Mouse (Mus musculus) kidney, postnatal 4 days (tissue): Measurements from ENCODE around the gene Magohb.
"Not testable (repeated sequence)": the region's sequence is repeated elsewhere in the genome, so short reads cannot be mapped to it uniquely, and the experiment has no call there.

Experiments
- DNase-seq, 2 experiments: peaks; one replicate each; pipeline ENCODE4 v3.0.0; 2021; ENCODE audit warnings: mixed read lengths in 2 of 2

The Magohb gene

DNA sequence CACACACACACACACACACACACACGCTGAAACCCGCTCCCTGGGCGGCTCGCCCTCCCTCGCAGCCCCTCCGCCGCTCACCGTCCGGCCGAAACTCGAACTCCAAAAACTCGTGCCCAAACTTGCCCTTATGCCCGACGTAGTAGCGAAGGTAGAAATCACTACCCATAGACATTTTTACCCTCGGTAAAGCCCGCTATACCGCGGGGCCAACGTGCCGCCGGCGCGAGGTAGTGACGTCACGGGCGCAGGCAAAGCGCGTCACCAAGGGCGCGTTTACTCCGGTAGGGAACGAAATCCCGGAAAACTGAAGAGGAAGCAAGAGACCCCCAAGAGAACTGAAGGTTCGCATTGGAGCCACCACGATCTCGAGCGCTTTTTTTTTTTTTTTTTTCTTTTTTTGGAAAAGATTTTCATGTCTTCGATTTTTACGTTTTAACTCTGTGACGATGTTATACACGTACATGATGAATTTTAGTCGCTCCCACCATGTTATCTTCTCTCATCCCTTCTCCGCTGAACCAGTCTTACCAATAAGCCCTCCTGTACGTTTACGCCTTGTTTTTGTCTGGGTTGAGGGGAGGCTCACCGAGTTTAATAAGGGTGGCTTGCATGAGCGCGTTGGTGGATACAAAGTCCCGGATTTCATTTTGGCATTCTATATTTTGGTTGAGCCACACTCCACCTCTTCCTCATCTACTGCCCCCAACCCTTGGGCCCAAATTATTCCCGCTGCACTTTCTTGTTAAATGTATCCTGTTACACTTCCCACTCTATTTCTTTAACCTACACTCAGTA, at the start of gene Magohb:
Magohb (minus strand) TSS at position 254 of the 798 bp plus-strand sequence.
- DNase-seq, result peak; percentile 94 to 95

DNA sequence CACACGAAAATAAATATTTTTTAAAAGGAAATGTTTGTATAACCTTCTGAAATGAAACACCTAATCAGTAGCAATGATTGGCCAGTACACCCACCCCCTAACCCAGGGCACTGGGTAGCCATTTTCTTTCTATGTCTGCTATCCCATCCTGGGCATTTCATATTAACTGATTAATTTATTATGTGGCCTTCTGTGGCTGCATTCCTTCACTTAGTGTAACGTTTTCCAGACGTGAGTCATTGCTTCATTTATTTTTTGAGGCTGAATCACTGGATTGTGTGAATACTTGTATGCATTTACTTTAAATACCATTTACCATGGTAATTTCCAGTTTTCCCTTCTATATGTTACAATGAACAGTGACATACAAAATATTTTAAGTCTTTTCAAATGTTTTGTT, 47.0 kb upstream of the Magohb start:
- DNase-seq, result no peak

DNA sequence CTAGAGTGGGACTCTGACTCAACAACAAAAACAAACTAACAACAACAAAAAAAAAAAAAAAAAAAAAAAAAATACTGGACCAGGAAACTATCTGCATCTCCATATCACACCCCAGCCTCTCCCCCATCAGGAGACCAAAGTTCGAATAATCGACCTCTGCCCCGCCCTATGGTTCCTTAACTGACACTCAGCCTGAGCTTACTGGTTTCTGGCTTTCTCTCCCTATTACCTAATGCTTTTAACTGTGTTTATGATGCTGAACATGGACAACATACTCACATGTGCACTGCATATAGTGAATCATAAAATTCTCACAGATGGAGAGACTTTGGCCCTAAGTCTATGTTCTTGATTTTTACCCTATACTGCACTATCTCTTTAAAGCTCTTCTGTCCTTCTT, 46.3 kb upstream of the Magohb start:
- DNase-seq, result no peak

DNA sequence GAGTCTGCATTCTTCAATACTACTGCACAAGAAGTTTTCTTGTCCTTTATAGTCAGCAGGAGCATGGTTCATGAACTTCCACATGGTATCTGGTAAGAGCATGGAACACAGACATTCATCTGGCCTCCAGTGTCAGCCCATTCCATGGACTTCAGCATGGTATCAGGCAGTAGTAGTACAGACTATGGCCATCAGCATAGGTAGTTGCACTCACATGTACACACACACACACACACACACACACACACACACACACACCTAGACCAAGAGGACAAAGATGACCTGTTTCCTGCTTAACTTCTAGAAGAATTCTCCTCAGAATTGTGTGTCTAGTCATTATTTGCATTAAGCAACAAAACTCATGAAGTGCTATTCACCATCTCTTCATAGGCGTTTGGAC, 45.7 kb upstream of the Magohb start:
- DNase-seq, result no peak

DNA sequence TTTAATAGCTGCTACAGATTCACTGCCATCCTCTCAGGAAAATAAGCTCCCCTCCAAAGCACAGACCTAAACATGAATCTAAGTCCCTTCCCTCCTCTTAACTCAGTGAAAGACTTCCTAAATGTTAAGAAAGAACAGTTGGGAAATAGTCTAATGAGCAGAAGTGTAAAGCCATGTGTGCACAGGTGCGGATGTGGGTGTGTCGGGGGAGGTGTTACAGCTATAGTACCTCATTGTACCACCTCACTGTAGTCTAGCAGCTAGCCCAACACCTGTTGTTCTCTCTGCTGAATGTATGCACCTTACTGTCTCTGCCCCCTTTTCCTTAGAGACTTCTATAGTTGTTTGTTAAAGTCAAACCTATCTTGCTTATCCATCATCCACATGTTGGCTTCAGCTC, 34.0 kb upstream of the Magohb start:
- no peak for DNase-seq

DNA sequence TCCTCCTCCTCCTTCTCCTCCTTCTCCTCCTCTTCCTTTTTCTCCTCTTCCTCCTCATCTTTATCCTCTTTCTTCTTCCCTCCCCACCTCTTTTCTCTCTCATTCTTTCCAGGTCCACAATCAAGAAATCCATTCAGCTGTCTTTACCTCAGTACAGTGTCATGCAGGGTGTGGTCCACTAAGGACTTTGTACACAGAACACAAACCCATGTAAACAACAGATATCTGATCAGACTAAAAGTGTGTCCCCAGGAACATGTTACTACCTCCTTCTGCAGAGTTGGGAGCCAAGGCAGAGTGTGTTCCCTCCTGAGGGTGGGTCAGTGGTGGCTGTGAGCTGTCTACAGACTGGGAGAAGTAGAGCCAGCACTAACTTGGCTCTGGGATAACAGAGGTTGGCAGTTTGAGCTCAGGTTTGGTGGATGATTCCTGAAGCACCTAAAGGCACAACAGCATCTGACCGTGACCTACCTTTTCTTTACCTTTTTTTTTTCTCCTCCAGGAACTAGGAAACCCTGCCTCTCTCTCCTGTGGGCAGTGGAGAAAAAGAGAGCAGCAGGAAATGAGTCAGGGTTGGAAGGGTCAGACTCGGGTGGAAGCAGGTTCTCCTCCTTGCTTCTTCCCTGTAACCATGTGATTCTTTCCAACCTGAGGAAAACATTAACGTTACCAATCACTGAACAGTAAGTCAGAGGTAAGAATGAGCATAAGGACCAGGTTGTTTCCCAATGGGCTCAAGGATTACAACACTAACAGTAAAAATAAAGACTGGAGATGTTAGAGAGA, 29.0 kb upstream of the Magohb start:
- DNase-seq, result no peak

DNA sequence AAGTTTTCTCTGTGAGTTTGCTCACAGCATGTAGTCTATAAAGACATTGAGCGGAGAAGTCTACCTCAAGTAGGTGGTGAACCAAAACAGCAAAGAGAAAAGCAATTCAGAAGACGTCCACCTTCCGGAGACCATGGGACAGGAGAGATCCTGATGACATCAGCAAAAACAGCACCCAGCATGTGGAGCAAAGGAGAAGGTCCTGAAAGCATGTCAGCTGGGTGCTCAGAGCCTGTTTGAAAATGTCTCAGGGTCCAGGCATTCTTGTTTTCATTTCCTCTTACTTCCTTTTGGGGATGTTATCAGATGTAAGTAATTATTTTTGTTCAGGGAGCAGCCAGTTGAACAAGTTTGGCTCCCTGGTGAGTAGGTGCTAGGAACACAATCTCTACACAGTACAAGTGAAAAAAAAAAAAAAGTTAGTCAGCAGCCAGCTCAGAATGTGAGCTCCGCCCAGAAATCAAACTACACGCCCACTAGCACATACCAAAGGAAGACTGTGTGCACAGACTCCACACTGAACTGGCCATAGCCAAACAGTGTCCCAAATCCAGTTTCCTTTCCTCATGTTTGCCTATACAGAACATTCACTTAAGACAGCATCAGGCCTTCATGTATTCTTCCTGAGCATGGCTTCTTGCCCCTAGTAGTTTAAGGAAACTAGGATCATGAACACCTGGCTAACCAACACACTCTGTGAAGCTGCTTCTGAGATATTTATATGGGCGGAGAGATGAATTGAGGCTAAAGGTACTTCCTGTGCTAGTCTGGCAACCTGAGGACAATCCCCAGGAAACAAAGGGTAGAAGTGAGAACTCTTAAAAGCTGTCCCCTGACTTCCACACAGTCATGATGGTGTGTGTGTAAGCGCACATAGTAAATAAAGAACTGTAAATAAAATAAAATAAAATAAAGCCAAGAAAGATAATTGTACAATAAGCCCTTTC, 23.4 kb upstream of the Magohb start:
- peak; percentile 2 to 4 for DNase-seq

DNA sequence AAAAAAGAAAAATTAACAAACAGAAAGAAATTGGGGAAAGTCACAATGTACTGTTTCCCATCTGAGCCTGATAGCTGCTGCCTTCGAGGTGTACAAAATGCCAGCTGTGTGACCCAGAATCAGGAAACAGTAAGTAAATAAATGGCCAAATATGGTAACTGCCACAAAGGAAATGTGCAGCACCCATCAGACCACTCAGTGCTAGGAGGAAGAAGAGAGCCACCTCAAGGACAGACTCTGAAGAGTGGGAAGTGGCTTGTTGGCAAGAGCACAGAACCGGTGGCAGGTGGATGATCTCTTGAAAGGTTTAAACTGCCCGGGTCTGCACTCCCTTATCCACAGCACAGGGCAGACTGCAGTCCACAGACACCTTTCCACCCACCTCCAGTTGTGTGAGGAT, 15.0 kb upstream of the Magohb start:
- DNase-seq, result no peak

DNA sequence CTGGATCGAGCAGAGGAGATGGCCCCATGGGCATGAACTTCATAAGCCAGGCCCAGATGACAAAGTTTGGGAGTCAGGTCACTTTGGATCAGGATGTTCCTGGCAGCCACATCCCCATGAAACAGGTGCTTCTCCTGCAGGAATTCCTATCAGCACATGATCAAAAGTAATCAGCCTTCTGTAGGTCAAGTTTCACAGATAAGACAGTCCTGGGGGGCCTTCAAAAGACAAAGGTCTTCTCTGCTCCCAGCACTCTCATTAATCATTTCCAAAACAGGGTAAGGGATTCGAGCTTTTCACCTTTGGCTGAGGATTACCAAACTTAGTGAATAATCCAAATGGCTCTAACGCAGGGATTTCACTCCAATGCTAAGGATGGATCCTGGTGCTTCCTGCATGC, 11.7 kb upstream of the Magohb start:
- no peak for DNase-seq

DNA sequence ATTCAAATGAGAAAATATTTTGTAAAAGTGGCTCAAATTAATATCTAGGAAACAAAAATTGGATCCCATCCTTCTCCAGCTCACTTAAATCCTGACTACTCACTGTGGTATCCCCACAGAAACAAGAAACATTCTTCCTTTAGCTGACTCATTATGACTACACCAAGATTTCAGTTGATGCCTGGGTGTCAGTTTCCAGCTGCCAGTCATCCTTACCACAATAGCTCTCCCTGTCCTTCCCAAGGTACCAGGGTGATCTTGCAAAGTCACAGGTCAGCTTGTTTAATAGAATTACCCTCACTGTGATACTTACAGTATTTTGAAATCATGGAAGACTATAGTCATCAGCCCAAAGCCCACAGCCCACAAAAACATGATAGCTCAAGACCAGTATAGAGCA, 5.5 kb upstream of the Magohb start:
- DNase-seq, result no peak

DNA sequence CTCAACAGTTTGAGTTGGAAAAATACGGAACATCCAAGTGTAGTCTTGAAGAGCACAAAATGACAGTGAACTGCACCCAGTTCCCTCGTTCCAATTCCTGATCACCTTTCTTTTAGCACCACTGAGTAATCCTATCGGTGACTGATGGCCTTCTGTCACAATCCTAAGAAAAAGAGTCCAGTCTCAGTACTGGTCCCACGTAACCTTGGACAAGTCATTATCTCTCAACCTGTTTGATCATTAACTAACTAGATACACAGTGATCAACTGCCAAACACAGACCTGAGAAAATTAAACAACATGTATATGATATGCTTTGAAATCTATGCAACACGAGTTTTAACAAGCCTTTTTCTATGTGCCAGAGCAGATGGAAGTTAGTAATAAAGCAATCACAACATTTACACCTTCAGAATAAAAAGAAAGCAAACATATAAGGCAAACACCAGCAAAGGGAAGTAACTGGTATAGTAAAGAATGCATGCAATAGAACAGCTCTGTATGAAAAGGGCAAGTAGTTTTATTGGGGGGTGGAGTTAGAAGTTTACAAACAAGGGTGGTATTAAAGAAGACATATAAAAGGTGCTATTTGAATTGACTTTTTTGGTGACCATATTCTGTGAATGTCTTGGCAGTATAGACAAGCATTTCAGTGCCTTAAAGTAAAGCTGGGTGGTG, 1.5 kb upstream of the Magohb start:
- no peak for DNase-seq

DNA sequence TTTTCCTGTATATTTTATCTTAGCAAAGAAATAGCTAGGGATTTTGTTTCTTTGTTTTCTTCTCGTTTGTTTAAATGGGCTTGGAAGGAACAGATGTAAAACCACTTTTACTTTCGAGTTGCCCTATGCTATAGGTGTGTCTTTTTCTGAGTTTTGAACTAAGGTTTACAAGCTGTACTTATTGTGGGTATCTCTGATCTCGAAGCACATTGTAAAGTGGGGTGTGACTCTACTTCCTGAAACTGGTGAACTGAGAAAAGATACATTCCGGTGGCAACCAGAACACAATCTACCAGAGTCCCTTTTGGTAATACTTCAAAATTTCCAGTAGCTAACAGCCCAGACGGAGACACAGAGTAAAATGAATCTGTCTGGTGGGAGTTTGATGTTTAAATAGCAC, 872 bp upstream of the Magohb start:
- no peak for DNase-seq

DNA sequence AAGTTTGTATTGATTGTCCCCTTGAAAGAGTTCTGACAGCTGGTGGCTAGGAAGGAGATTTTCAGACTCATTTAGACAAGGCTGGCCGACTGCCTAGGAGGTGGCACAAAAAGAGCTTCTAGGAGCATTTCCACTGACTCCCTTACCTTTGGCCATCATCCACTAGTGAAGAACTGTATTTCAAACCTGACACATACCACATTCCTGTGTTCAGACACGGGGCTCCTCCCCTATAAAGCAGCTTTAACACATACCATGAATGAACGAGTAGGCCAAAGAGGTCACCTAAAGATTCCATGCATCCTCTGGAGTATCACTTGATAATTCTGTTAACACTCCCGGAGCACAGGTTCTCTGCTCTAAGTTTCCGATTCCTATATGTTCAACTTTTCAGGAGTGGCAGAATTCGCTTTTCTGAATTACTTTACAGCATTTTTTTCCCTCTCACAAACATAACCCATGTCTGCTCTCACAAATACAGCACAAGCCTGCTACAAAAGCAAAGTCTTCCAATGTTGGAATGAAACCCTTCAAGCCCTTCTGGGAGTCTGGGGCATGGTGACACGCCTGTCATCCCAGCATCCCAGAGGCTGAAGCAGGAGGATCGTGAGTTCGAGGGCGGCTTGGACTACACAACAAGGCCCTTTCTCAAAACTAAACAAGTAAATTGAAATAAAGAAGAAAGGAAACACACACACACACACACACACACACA, 611 bp downstream of the Magohb start:
- DNase-seq, result peak in 1 of 2 experiments; percentile 66

DNA sequence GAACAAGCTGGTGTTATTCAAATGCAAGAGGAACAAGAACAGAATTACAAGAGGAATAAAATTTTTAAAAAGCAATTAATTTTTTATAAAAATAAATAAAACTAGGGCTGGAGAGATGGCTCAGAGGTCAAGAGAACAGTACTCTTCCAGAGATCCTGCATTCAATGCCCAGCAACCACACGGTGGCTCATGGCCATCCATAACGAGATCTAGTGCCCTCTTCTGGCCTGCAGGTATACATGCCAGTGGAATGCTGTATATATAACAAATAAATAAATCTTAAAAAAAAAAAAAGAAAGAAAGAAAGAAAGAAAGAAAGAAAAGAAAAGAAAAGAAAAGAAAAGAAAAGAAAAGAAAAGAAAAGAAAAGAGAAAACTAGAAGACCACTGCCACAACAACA, 2.6 kb downstream of the Magohb start:
- DNase-seq, result peak; percentile 20 to 46

DNA sequence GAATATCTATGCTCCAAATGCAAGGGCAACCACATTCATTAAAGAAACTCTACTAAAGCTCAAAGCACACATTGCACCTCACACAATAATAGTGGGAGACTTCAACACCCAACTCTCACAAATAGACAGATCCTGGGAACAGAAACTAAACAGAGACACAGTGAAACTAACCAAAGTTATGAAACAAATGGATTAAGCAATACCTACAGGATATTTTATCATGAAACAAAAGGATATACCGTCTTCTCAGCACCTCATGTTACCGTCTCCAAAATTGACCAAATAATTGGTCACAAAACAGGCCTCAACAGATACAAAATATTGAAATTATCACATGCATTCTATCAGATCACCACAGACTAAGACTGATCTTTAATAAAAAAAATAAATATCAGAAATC, 14.9 kb downstream of the Magohb start:
- DNase-seq, result not testable (repeated sequence)

DNA sequence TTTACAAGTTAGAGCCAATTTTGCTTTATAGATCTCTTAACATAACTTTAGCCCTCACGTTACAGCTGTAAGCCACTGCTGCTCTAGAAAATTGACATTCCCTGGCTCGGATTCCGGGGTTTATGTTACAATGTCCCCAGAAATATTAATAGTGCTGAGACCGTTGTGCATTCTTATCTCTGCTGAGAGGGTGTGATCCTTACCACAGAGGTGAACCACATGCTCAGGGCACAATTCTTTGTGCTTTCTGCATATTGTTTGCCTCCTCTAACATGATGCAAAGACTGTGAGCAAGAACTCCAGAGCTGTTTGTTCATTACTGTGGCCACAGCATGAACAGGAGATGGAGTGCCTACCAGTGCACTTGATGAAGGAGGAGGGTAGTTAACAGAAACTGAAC, 16.4 kb downstream of the Magohb start:
- no peak for DNase-seq

DNA sequence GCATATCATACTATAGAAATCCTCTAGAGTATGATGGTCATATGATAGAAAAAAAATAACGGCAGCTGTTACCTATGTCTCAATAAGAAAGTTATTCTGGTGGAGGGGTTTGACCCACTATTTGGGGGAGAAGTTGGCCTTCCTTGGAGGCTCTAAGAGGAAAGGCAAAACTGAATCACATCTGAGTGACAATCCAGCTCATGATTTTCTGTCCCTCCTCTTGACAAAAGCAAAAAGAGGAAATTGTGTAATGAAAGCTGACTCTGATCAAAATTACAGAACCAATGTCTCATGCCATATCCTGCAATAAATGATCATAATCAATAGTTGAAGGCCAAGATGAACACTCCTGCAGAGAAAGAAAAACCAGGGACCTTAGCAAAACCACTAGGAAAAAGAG, 20.7 kb downstream of the Magohb start:
- DNase-seq, result no peak

DNA sequence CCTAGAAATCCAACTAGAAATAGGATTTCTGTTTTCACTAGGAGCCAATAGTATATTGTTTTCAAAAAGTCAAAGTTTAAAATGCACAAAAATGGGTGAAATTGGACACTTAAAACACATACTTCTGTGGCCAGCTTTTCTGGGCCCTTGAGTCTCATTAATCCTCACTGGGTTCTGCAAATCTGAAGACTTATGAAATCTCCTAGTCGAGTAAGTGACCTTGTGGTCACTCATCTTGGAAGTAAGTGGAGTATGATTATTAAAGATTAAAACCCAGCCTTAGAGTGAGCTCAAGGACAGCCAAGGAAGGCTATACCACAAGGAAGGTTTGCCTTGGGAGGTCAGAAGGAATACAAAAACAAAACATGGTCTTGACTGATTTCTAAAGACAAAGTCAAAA, 22.7 kb downstream of the Magohb start:
- no peak for DNase-seq

DNA sequence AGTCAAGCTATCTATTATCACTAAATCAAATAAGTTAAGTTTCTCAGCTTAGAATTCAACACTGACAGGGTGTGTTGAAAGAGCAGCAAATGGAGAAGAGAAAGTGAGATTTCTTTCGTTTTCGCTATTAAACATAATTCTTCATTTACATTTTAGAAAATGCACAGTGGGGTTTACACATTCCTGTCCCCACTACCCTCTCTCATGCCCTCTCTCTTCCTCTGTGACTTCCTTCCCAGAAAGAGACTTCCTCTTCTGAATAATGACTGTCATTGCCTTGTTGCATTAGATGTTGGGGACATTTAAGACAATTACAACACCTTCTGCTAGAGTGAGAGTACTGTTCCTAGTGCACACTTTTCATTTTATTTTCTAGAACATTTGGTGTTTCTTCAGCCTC, 23.4 kb downstream of the Magohb start:
- no peak for DNase-seq

DNA sequence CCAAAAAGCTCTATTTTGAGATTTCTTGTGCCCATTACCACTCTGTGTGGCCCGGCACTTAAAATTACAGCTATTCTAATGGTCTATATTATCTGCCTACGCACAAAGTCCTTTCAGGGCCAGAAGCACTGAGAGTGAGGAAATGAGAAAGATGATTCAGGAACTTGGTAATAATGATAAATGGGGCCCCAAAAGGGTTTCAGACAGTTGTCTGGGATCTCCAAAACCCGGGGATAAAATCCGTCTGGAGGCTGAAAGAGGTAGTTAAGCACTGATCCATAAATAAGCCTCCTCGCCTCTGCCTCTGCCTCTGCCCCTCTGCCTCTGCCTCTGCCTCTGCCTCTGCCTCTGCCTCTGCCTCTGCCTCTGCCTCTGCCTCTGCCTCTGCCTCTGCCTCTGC, 28.9 kb downstream of the Magohb start:
- DNase-seq, result no peak

DNA sequence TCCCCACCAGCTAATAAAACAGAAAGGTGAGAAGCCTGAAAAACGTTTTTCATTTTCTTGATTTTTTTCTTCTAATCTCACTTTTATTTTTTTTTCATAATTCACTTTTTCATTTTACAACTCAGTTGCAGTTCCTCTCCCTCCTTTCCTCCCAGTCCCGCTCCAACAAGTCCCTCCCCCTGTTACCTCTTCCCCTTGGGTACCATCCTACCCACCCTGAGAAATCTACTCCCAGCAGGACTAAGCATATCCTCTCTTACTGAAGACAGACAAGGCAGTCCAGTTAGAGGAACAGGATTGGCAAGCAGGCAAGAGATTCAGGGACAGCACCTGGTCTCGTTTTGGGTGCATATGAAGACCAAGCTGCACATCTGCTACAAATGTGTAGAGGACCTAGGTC, 30.3 kb downstream of the Magohb start:
- DNase-seq, result no peak

DNA sequence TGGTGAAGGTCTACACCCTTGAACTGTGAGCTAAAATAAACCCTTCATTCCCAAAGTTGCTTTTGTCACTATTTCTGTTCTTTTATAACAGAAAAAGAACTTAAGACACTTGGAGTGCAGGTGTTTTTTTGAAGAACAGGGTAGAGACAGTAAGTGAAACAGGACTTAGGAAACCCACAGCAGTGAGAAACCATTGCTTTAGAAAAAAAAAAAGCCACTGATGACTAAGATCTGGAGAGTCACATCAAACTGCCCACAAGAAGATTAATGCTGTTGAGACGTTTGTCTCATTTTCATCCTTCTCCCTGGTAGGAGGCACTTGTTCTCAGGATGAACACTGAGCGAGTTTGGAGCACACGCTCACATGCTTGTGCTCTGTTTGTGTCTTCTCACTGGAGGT, 31.0 kb downstream of the Magohb start:
- DNase-seq, result no peak
